Mouse (Mus musculus) T-cell, adult 2 months (primary cell): Measurements from ENCODE around the gene Gpt2.

Source experiments
- DNase-seq: peaks from one replicate; pipeline ENCODE4 v3.0.0; 2022; ENCODE audit warnings: low spot score

Gene Gpt2

DNA sequence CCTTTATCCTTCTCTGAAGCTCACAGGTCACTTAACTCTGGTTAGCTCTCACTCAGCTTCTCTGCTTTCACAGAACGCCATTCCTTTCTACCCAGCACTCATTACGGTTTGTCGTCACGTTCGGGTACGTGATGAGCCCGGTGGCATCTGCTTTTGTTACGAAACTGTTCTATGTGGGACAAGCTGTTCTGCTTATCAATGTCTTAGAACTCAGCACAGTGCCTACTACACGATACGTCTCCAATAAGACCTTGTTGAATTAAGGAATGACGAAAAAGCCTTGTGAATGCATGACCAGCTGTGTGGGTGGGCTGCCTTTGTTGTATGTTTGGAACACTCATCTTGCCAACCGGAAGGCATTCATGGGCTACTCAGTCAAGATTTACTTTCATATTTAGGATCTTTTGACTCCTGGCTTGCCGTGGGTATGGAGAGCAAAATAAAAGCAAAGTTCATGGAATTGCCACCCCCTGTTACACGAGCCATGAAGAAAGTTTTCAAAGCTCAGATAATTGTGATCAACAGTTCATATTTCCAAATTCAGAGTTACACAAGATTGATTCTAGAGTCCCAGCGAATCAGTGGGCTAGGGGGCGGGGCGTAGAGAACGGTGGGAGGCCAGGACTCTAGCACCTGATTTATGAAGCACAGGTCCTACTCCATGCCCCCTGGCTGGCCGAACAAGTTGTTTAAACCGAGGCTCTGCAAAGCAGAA is 4.3 kb upstream of the Gpt2 start:
- no peak for DNase-seq

DNA sequence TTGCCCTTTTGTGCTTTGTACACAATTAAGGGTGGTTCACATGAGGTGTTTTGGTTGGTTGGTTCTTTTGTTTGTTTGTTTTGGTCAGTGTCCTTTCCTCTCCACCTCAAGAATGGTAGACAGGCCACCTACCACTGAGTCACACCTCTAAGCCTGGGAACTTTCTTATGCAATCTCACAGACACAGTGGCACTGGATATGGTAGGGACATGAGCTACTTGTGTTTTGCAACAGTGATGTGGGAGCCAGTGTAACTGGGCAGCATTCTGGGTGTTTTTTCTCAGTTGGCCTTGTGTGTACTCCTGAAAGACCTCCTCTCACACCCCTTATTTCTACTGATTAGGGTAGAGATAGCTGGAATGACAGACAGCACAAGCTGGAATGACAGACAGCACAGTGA is 3.7 kb upstream of the Gpt2 start:
- DNase-seq = no peak

DNA sequence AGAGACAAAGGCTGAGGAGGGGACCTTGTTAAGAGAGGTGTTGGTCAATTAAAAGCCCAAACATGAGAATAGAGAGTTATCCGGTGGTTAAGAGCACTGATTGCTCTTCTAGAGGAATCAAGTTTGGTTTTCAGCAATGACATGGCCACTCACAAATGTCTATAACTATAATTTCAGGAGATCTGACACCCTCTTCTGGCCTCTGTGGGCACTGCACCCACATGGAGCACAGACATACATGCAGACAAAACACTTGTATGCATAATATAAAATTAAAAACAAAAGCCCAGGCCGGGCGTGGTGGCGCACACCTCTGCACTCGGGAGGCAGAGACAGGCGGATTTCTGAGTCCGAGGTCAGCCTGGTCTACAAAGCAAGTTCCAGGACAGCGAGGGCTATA is 2.8 kb upstream of the Gpt2 start:
- no peak for DNase-seq

DNA sequence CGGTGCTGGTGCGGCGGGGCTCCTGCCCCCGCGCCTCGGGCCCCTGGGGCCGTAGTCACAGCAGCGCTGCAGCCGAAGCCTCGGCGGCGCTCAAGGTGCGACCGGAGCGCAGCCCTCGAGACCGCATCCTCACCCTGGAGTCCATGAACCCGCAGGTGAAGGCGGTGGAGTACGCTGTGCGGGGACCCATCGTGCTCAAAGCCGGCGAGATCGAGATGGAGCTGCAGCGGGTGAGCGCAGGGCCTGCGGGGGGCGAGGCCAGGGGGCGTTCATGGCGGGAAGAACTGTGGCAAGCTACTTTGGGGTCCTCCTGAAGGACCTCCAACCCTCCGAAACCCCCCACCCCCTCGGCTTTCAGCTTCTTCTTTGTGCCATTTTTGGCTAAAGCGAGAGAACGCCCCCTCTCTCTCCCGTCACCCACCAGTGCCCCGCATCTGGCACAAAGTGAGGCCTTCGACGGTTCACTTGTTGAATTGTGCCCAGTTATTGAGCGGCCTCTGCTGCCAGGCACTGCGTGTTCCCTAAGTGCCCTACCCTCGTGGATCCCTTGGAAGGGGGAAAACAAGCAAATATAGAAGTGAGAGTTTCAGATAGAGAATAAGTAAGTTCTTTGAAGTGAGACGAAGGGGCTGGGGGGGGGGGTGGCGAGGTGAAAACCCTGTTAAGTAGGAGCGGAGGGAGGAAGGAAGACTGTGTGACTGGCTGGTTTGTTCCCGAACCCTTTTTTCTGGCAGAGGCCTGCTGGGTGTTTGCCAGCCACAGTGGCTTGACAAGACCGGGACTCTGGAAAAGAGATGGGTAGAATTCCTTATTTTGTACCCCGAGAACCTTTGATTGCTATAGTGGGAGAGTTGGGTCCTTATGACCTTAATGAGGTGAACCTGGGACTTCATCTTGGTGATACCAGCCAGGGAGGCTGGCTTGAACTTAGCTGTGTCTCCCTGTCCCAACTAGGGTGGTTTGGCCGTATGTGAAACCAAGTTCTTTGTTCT is 860 bp downstream of the Gpt2 start:
- DNase-seq = peak; percentile 22

DNA sequence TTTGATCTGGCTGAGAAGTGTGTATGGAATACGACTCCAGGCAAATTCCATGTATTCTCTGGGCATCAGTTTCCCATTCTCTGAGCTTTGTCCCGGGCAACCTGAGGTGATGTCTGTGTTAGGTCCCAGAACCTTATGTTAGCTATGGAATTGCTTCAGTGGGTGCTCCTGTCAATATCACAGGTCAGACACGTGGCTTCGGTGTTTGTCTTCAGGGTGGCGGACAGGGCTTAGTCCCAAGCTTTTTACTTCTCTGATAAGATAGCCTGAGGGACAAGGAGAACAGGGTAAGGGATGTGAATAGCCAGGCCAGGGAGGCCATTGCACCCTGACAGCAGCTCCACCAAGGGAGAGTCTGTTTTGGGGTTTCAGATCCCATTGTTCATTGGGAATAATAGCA is 3.7 kb downstream of the Gpt2 start:
- DNase-seq = no peak

DNA sequence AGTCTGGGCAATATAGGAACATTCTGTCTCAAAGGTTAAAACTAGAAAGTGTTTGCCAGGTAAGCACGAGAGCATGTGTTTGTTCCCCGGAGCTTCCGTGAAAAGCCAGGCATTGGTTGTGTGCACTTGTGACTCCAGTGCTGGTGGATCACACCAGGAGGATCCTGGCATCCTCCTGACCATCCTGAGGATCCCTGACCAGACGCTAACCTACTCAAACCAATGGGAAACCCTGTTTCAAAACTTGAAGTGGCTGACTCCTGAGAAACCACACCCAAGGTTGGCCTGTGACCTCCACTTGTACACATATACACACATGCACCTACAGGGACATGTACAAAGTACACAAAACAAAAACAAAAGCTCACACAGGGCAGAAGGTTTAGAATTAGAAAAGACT is 4.4 kb downstream of the Gpt2 start:
- DNase-seq = no peak

DNA sequence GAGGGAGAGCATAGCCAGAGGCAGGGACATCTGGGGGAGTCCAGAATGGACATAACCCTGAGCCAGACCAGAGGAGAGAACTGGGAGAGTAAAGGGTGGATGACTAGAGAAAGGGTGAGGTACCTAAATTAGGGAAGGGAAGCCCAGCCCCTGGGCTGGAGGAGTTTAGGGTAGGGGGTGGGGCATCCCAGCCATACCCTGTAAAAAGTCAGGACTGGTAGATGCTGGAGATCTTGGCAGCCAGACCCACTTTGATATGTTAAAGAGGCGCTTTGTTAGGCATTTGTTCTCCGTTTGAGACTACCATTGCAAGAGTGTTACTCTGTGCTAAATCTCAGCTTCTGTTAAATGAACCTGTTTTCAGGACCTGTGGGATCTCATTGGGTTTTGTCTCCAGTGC is 6.2 kb downstream of the Gpt2 start:
- DNase-seq = no peak

DNA sequence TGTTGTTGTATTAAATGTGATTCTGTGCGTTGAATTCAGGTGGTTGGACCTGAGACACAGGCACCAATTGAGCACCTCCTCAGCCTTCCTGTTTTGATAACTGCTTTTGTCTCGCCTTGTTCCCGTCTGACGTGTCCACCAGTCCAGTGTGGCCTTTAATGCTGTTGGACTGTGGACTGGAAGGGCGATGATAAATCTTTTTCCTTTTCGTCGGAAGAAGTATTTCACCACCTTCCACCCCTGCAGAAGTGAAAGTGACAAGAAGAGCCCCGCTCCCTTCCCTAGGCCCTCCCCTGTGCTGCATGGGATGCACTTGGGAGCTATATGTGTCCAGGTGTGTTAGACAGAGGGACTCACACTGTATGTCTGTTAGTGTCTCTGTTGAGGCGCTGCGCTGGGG is 8.1 kb downstream of the Gpt2 start:
- no peak for DNase-seq

DNA sequence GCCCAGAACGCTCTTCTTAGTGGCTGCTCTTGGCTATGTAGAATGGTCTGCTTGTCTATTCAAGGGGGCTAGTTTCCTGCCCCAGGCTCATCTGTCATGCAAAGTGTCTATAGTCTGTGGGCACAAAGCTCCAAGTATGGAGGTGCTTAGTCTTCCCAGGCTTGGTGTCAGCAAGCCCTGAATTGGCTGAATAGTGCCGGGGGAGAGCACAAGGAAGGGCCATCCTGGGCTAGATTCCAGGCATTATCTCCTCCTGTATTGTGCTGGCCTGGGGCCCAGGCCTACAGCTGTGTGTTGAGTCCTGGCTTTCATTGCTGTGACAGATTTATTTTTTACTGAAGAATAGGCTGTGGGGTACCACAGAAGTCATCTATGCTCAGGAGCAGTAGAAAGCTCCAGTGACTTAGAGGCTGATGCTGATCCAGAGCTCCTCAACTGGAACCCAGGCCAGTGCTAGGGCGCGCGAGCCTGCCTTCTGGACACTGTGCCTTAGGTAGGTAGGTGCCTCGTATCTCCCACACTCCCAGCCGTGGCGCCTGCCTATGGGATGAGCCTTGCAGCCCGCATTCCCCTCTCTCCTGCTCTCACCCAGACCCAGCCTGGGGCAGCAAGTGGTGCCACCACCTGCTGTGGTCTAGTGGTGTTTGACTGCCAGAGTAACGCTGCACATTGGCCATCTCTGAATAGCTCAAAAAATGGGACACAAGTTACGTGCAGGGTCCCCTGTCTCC is 8.7 kb downstream of the Gpt2 start:
- no peak for DNase-seq

DNA sequence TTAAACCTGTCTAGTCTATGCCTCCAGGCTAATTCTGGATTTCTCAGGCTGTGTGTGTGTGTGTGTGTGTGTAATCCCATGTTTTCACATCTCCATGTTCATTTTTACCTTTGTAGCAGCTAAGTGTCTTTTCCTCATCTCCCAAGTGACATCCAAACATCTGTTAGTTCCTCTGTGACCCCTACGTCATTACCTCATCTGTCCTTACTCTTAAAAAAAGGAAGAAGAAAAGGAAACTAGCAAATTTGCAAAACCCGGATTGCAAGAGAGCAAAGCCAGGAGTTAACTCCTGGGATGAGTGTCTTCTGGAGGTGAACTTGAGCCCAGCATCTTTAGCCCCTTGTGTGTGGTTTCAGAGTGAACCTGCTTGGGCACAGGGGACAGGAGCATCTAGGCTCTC is 10.0 kb downstream of the Gpt2 start:
- DNase-seq = no peak

DNA sequence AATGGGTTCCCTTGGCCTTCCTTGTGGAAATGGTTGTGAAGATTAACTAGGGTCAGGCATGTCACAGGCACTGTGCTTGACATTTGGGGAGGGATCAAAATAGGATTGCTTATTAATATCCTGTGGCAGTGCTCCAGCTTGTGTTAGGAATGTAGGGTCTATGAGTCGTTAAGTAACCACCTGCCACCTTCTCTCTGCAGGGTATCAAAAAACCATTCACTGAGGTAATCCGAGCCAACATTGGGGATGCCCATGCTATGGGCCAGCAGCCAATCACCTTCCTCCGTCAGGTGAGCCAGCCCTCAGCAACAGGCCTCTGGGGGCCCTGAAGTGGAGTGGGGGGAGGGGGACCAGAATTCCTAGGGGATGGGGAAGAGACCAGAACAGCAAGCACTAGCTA is 10.7 kb downstream of the Gpt2 start:
- no peak for DNase-seq

DNA sequence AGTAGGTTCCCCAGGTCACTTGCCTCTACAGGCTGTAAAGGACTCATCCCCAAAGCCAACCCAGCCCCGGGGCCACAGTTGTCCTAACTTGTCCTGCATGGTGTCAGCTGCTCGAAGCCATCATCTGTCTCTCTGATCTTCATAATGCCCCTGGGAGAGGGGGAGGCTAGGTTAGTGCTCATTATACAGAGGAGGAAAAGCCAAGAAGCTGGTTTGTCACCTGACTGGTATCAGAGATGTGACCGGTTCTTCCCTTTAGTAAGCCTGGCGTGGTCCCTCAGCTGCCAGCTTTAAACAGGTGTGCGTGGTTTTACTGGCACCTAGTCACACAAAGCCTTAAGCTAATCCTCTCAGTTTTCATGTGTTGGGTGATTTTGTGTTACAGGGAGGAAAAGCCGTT is 12.3 kb downstream of the Gpt2 start:
- no peak for DNase-seq

DNA sequence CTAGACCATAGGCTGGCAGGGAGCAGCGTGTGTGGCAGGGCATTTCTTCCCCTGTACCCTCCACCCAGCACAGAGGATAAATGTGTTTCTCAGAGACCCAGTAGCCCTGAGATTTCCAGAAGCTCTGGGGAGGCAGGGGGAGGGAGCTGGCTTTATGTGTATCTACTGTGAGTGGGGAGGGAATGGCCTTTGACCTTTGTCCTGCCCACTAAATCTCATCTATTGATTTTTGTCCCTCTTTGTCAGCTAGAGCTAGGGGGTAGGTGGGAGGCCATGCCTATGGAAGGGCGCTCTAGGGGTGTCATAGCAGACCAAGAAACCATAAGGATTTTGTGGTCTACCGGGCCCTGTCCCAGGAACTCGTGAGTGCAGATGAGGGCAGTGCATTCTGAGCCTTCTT is 14.2 kb downstream of the Gpt2 start:
- DNase-seq = no peak

DNA sequence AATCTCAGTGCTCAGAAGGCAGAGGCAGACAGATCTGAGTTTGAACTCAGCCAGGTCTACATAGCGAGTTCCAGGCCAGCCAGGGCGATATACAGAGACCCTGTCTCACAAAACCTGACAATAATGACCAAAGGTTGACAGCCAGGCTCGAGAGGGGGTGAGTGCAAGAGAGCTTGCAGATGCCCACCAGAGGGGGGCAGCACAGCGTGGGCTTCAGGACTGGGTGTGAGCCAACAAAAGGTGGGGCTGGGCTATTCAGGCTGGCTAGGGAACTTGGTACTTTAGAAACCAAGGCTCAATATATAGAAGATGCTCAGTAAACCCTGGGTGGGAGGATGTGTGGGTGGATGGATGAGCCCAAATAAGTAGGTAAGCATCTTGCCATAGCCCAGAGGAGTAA is 16.3 kb downstream of the Gpt2 start:
- DNase-seq = no peak

DNA sequence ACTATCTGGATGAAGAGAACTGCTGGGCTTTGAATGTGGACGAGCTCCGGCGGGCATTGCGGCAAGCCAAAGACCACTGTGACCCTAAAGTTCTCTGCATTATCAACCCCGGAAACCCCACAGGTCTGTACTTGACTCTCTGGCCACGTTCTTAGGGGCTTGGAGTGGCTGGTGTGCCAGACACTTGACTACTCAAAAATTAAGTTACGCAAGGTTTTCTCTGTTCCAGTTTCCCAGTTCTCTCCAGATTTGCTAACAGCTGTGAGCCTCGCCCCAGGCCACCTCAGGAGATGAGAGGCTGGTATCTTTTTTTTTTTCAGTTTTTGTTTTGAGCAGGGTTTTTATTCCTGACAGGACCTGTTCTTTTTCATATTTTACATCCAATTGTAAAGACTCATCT is 19.9 kb downstream of the Gpt2 start:
- DNase-seq = no peak

DNA sequence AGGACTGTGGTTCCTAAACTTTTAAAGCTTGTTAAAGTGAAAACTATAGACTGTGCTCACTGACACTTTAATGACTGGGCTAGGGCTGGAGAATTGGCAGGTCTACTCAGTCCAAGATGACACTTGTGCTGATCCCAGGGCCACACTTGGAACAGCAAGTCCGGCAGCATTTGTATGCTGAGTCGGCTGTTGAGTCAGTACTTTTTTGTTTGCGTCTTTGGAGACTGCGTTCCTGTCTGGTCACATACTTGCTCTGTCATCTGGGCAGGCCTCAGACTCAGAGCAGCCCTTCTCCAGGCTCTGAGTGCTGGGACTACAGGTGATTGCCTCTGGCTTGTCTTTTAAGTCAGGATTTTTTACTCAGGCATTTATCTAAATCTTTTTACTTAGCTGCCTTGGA is 20.9 kb downstream of the Gpt2 start:
- DNase-seq = no peak

DNA sequence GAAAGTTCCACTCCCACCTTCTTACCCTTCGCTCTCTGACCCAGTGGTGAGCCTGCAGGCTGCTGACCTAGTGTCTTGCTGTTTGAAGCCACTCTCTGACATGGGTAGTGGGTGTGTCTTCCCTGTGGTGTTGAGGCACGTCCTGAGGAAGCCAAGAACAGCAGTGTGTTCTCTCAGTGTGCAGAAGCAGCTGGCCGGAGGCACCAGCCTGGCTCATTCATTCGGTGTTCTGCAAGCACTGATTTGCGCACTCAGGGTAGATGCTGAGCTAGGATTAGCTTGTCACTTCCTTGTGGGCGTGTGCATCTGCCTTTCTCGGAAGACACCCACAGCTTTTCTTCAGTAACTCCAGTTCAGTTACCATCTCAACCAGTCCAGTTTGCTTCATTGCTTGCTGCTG is 23.0 kb downstream of the Gpt2 start:
- no peak for DNase-seq

DNA sequence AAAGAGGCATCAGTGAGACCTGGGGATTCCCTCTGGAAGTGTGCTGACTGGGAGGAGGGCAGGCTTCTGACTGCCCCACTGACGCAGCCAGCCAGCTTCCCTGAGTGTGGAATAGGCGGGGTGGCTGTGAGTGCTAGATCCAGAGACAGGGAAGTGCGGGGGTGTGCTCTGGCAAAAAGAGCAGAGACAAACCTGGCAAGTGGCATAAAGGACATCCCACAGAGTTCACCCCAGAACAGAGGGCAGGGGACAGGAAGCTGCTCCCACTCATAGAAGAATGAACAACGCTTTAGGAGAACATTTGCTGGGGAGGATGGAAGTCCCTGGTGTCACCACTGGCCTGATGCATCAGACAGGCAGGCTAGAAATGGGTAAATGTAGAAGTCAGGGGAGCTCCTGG is 25.0 kb downstream of the Gpt2 start:
- DNase-seq = no peak

DNA sequence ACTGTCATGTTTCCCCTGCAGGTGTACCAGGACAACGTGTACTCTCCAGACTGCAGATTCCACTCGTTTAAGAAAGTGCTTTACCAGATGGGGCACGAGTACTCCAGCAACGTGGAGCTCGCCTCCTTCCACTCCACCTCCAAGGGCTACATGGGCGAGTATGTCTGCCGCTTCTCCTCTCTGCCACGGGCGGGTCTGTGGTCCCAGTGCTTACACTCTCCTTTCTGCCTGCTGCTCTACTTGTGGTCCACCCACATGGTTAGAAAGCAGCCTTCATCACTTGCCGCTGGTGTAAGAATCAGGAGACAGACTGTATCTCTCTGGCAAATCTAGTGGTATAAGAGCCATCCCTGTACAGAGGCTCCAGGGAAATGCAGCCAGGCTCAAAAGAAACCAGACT is 25.6 kb downstream of the Gpt2 start:
- DNase-seq = no peak

DNA sequence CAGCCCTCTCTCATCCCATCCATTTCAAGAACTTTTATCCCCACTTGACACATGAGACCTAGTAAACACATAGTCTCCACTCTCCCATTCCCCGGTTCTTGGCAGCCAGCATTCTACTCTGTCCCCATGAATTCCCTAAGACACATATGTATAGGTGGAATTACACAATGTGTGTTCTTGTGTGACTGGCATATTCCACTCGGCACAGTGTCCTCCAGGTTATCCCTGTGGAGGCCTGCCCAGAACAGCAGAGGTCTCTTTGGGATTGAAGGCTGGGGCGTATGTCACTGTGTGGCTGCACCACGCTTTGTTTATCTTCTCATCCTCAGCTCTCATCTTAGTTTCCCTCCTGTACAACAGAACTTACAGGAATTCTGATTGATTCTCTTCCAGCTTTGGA is 28.2 kb downstream of the Gpt2 start:
- DNase-seq = no peak

DNA sequence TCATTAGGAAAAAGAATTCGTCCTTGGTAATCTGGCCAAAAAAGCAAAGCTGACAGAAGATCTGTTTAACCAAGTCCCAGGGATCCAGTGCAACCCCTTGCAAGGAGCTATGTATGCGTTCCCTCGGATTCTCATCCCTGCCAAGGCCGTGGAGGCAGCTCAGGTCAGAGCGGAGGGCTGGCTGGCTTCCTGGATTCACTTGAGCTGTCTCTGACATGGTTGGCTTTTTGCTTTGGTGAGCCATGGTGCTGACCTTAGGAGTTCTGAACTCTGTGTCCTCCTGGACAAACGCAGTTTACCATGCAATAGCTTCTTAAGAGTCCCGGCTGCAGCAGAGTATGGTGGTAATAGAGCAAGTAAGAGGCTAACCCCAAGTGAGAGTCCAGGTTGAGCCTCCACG is 29.0 kb downstream of the Gpt2 start:
- no peak for DNase-seq

DNA sequence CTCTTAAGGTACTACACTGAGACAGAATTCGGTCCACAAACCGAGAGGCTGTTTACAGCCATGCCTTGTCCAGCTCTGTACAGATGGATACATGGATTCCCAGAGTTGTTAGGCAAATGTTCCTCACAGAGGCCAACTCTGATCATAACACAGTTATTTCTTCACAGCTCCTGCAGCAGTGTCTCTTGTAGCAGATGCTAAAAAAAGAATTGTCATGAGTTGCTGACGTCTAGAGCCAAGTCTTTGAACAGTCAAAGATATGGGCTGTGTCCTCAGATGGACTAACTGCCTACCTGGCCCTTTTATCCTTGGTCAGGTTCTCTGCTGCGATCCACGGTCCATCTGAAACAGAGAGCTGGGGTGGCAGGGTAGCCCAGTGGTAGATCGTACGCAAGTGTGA is 31.7 kb downstream of the Gpt2 start:
- no peak for DNase-seq

DNA sequence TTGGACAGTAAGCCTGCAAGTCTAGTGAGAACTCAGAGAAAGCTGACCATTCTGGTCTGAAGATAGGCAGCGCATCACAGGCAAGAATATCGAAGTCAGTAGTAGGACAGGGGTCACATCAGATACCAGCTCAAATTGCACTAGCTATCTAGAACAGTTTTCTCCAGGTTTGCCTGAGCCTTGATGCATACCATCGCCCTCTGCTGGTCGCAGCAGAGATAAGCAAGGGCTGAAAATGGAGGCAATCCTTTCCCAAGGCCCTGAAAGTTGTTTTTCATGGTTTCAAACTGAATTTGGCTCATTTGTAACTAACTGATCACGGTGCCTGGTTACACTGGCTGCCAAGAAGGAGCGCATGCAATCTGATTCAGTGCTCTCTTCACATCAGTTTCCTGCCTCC is 33.7 kb downstream of the Gpt2 start:
- peak; percentile 46 for DNase-seq
